Mouse (Mus musculus): Measurements from ENCODE around the gene Wdr18. TPM values are rescaled to one million over a fixed set of nuclear protein-coding genes. Genes with fewer than 3 reads are reported as not detected.
A peak's percentile ranks its signal among the peaks of the same experiment; 100 is the strongest.

Gene Wdr18
- total and polyA plus RNA-seq, 3 experiments: 54.2 to 92.1 (median 70.8) TPM

GRCm38 (mm10) chr10:79929967-79930825, 29.8 kb upstream of the Wdr18 start:
- Histone ChIP-seq H3K27me3 (replicated peaks) (no peaks in the 10 kb centered on the region), H3K4me2 (ENCODE audit: insufficient read depth, low read depth, poor library complexity, severe bottlenecking) (peak overlapping the region; percentile 78), H3K9me3 (replicated peaks; ENCODE audit: low read length) (no peaks in the 10 kb centered on the region), H3K79me2 (replicated peaks; ENCODE audit: control insufficient read depth, extremely low read depth, insufficient read depth, poor library complexity, severe bottlenecking) (peaks cover 83% of the 10 kb centered on the region), H3K4me3 (replicated peaks in 1 of 3; ENCODE audit: low read depth in 2 of 3, low read length in 2 of 3, poor library complexity in 1 of 3) (peak overlapping the region; percentile 72 to 96 (median 91)), H3K27ac (ENCODE audit: insufficient read depth, low read depth) (peak overlapping the region; percentile 65), H3K4me1 (ENCODE audit: control insufficient read depth in 1 of 2, insufficient read depth in 2 of 2) (peaks cover 26 to 69% of the 10 kb centered on the region in 2 experiments), H3K9ac (ENCODE audit: insufficient read depth, low read depth) (peak overlapping the region; percentile 98), H3K36me3 (replicated peaks in 1 of 2; ENCODE audit: control insufficient read depth in 1 of 2, insufficient read depth in 1 of 2, low read length in 1 of 2) (peaks cover 43 to 55% of the 10 kb centered on the region in 2 experiments)
- TF ChIP-seq BHLHE40 (IDR thresholded peaks at IDR 0.05; ENCODE audit: low read depth, low read length) (peak; percentile 62), POLR2A (IDR thresholded peaks at IDR 0.05; ENCODE audit: low read depth, low read length) (0 out of 2 replicates have a peak, but pooled peaks have one; percentile 20), GABPA (IDR thresholded peaks at IDR 0.05; ENCODE audit: insufficient replicate concordance, low read depth, low read length) (no peak), MEF2A (IDR thresholded peaks at IDR 0.05; ENCODE audit: borderline replicate concordance, low read depth, low read length) (peak; percentile 78), RCOR1 (conservative IDR thresholded peaks at IDR 0.05; ENCODE audit: low read depth, low read length) (0 out of 2 replicates have a peak, but pooled peaks have one; percentile 29), MAX (IDR thresholded peaks at IDR 0.05; ENCODE audit: low read length) (peak; percentile 57; the same call in 1 of the 2 replicates), TCF12 (IDR thresholded peaks at IDR 0.05; ENCODE audit: low read depth, low read length) (peak; percentile 96), JUND (conservative IDR thresholded peaks at IDR 0.05; ENCODE audit: low read depth, low read length) (0 out of 2 replicates have a peak, but pooled peaks have one; percentile 26), NRF1 (IDR thresholded peaks at IDR 0.05; ENCODE audit: low read depth, low read length) (0 out of 2 replicates have a peak, but pooled peaks have one; percentile 22), CHD2 (IDR thresholded peaks at IDR 0.05; ENCODE audit: low read length) (peak; percentile 29; the same call in 1 of the 2 replicates), CTCF (conservative IDR thresholded peaks at IDR 0.05 in 1 of 2, IDR thresholded peaks at IDR 0.05 in 1 of 2; ENCODE audit: low read depth in 2 of 2, low read length in 2 of 2) (peak in 1 of 2 experiments; percentile 17; a peak in 1 of 4 replicates), CHD1 (IDR thresholded peaks at IDR 0.05; ENCODE audit: low read depth, low read length) (no peak), ETS1 (conservative IDR thresholded peaks at IDR 0.05; ENCODE audit: low read depth, low read length) (peak; percentile 85), MAFK (IDR thresholded peaks at IDR 0.05; ENCODE audit: insufficient replicate concordance, low read length) (no peak), USF1 (IDR thresholded peaks at IDR 0.05; ENCODE audit: low read depth, low read length) (no peak), HCFC1 (IDR thresholded peaks at IDR 0.05; ENCODE audit: low read depth, low read length) (no peak), NELFE (IDR thresholded peaks at IDR 0.05; ENCODE audit: low read depth, low read length) (no peak), SIN3A (IDR thresholded peaks at IDR 0.05; ENCODE audit: low read length) (peak; percentile 83; the same call in 1 of the 2 replicates), POLR2AphosphoS2 (IDR thresholded peaks at IDR 0.05; ENCODE audit: low read depth, low read length) (peak; percentile 37; the same call in 1 of the 2 replicates), SMC3 (IDR thresholded peaks at IDR 0.05; ENCODE audit: low read depth, low read length) (no peak), E2F4 (IDR thresholded peaks at IDR 0.05; ENCODE audit: insufficient replicate concordance, low read depth, low read length) (no peak), EP300 (IDR thresholded peaks at IDR 0.05; ENCODE audit: low read length) (peak; percentile 74), ELF1 (IDR thresholded peaks at IDR 0.05; ENCODE audit: low read depth, low read length) (no peak), MYC (IDR thresholded peaks at IDR 0.05; ENCODE audit: low read depth, low read length) (no peak), JUN (IDR thresholded peaks at IDR 0.05; ENCODE audit: insufficient read depth, low read depth, low read length) (peak; percentile 65)
- dilution Hi-C loops (cut with MboI; ENCODE audit: extremely low pct_ligation_motif_present, extremely low pct_unique_long_range_greater_than_20kb, low sequenced_read_pairs) (no loop called here), in situ Hi-C loops (cut with MboI; ENCODE audit: low pct_ligation_motif_present, low pct_unique_long_range_greater_than_20kb, low sequenced_read_pairs) (loop anchor here (5.0 kb wide), 2 partner anchors 32 to 38 kb away; partner anchors contain the start of genes Cfd and Wdr18)
- peak; percentile 76 for DNase-seq (ENCODE audit: extremely low read depth)
